Mouse (Mus musculus): ENCODE data around the gene Col4a2. TPM values are rescaled to one million over a fixed set of nuclear protein-coding genes. Genes with fewer than 3 reads are reported as not detected.

Col4a2 gene
- polyA plus RNA-seq, 1 experiment from 2014 or later: 52.5 TPM

Other genes with a start within 250 kb of the Col4a2 start
- 101 and 108 TPM in 2 replicates for gene Col4a1, start within 50 bp of the Col4a2 start, polyA plus RNA-seq (2015; fragmentation: Nextera tagmentation; extraction: Ambion mirVana)
- 1.4 and 1.5 TPM in 2 replicates for gene Rab20, start 165.9 kb downstream of the Col4a2 start, polyA plus RNA-seq (2015; fragmentation: Nextera tagmentation; extraction: Ambion mirVana)
- gene Naxd, start 184.7 kb downstream of the Col4a2 start, polyA plus RNA-seq (2015; fragmentation: Nextera tagmentation; extraction: Ambion mirVana): 148 and 150 TPM in 2 replicates
- gene Cars2, start 238.0 kb downstream of the Col4a2 start, polyA plus RNA-seq (2015; fragmentation: Nextera tagmentation; extraction: Ambion mirVana): 25.1 and 25.4 TPM in 2 replicates
- gene Ing1, start 242.8 kb downstream of the Col4a2 start, polyA plus RNA-seq (2015; fragmentation: Nextera tagmentation; extraction: Ambion mirVana): 54.4 and 56.9 TPM in 2 replicates

All from neural tube, embryonic 13.5 days (tissue).